ENCODE assay signal across 25 mouse cellular contexts in the genomic region with DNA sequence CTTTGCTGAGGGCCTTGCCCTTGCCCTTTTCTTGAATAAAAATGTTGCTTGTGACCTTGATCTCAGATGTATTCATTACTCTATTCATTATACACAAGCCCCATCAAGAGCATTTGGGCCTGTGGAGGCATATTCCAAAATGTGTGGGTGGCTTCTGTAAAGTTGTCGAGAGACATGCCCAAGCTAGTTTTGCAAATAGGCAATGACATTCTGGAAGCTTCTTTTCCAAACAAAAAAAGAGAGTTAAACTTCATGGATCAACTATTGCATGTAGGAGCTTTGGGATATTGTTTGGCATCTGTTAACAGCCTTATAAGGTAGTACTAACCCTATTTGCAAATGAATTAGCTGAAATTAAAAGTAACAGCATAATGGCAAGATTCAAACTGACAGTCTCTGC. TPM values are rescaled to one million over a fixed set of nuclear protein-coding genes. Genes with fewer than 3 reads are reported as not detected.
"Had no signal": no experiment of that assay in that cellular context is flagged by ENCODE, and none has a peak within 500 bp of the region (broad histone marks: within the 10 kb centered on the region; RNA-seq: fewer than 3 reads in every experiment).

No protein-coding gene starts in this region.

- H3K27ac ChIP-seq: kidney, embryonic 15.5 days; limb, embryonic 12.5 days; limb, embryonic 15.5 days; liver, embryonic 14.5 days; macrophage; midbrain, embryonic 10.5 days; midbrain, embryonic 13.5 days; neural tube, embryonic 12.5 days; neural tube, embryonic 15.5 days had no signal

- DNase-seq: kidney, adult 11 months; kidney, adult 8-10 months; kidney, postnatal 10 days; kidney, postnatal 36 days; left cerebral cortex, postnatal 4 days; liver, postnatal 0 days; lung, embryonic 14.5 days; right cerebral cortex, adult 18-20 months; right cerebral cortex, postnatal 14 days; right cerebral cortex, postnatal 4 days; thymus, adult 2 months; thymus, postnatal 14 days; thymus, postnatal 4 days had no signal

- H3K4me1 ChIP-seq: kidney, embryonic 15.5 days; limb, embryonic 12.5 days; limb, embryonic 15.5 days; midbrain, embryonic 10.5 days; midbrain, embryonic 13.5 days; neural tube, embryonic 12.5 days; neural tube, embryonic 15.5 days had no signal

- H3K27me3 ChIP-seq: kidney, embryonic 15.5 days; limb, embryonic 12.5 days; limb, embryonic 15.5 days; megakaryocyte, embryonic 14.5 days; midbrain, embryonic 13.5 days; neural tube, embryonic 12.5 days; neural tube, embryonic 15.5 days had no signal

- ATAC-seq: liver, postnatal 0 days; lung, postnatal 0 days; midbrain, embryonic 13.5 days had no signal

- H3K9ac ChIP-seq: kidney, embryonic 15.5 days; limb, embryonic 12.5 days; limb, embryonic 15.5 days; liver, embryonic 14.5 days; liver, postnatal 0 days; lung, embryonic 14.5 days; midbrain, embryonic 13.5 days; neural tube, embryonic 12.5 days; neural tube, embryonic 15.5 days had no signal

- H3K4me3 ChIP-seq: kidney, embryonic 15.5 days; limb, embryonic 12.5 days; limb, embryonic 15.5 days; megakaryocyte, embryonic 14.5 days; midbrain, embryonic 10.5 days; midbrain, embryonic 13.5 days; neural tube, embryonic 12.5 days; neural tube, embryonic 15.5 days had no signal

- H3K4me2 ChIP-seq: kidney, embryonic 15.5 days; limb, embryonic 12.5 days; limb, embryonic 15.5 days; liver, embryonic 11.5 days; lung, embryonic 14.5 days; midbrain, embryonic 13.5 days; neural tube, embryonic 12.5 days; neural tube, embryonic 15.5 days had no signal

- H3K9me3 ChIP-seq: kidney, embryonic 15.5 days; limb, embryonic 15.5 days; midbrain, embryonic 13.5 days; neural tube, embryonic 15.5 days had no signal

RNA-seq across cellular contexts. Expression of gene Kcp, which starts 40.3 kb away (rescaled TPM):
- polyA plus RNA-seq: macrophage had no signal
